Mouse (Mus musculus) inflammation-experienced regulatory T-cells (primary cell): ENCODE measurements around the gene Srgap3. TPM values are rescaled to one million over a fixed set of nuclear protein-coding genes. Genes with fewer than 3 reads are reported as not detected.

Experiments
- polyA plus RNA-seq, 2 experiments: library from polyadenylated mRNA; unstranded; fragments of 100-300 nt; shearing (Covaris generic); gene quantifications; one replicate each; pipeline ENCODE4 v1.2.1; 2017

The Srgap3 gene
- polyA plus RNA-seq, result 1 to 10 TPM; 1.3 to 1.4 TPM

DNA sequence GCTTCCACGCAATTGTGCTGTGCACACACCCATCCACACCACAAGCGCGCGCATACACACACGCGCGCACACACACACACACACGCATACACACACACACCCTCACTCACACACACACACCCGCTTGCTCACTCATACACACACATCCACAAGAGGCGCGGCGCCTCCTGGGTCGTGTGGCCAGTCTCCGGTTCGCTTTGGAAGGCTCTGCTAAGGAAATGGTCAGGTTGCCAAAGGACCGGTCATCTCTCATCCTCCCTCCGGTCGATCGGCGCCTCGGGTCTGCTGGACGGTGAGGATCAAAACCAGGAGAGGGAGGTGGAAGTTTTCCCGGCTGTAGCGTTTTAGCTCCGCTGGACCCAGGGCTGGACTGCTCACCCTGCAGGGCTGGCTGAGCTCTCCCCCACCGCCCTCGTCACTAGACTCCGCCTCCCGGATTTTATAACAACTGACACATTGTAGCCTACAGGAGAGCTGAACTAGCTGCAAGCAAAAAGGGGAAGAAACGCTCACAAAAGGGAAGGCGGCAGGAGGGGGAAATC lies at the start of gene Srgap3:
Srgap3 (minus strand) TSS at position 372 of the 542 bp plus-strand sequence.

GRCm38 (mm10) chr6:112696056-112696950 lies 250.8 kb downstream of the Srgap3 start, which contains the start of gene Rad18:
Gene Rad18 (minus strand): TSS chr6:112696686.

Other genes with a start within 250 kb of the Srgap3 start
- 10 to 100 TPM; 85.4 to 96.1 TPM for gene Thumpd3, start 99.0 kb upstream of the Srgap3 start, polyA plus RNA-seq
- gene Setd5, start 130.1 kb upstream of the Srgap3 start, polyA plus RNA-seq, result 10 to 100 TPM; 47.3 to 53.3 TPM
- 1 to 10 TPM in 1 of 2 experiments, under 1 TPM in 1; 0.46 to 2.2 TPM for gene Lhfpl4, start 248.1 kb upstream of the Srgap3 start, polyA plus RNA-seq